Mouse (Mus musculus) myocyte (in vitro differentiated cells): ENCODE results near the gene 6430548M08Rik. TPM values are rescaled to one million over a fixed set of nuclear protein-coding genes. Genes with fewer than 3 reads are reported as not detected.

Source experiments
- H3K27me3 ChIP-seq: one replicate; pipeline ENCODE4 v1.6.1; 2011; ENCODE audit not compliant: control insufficient read depth, insufficient read depth, insufficient read length
- H3K36me3 ChIP-seq: one replicate; pipeline ENCODE4 v1.6.1; 2011; ENCODE audit not compliant: control insufficient read depth, insufficient read depth
- H3K4me2 ChIP-seq: one replicate; pipeline ENCODE4 v1.6.1; 2011; ENCODE audit warnings: low read depth, control low read depth
- H3K4me3 ChIP-seq: one replicate; pipeline ENCODE4 v1.5.1; 2011; ENCODE audit warnings: mild to moderate bottlenecking, control low read depth, moderate library complexity
- H3K79me2 ChIP-seq: one replicate; pipeline ENCODE4 v1.6.1; 2011; ENCODE audit not compliant: control insufficient read depth, insufficient read depth
- H3ac ChIP-seq: one replicate; pipeline ENCODE4 v1.6.1; 2011; ENCODE audit not compliant: control insufficient read depth, insufficient read length
- CEBPB ChIP-seq: IDR thresholded peaks from 2 replicates; pipeline ENCODE4 v1.6.1; 2011; ENCODE audit warnings: mild to moderate bottlenecking, moderate library complexity; ENCODE audit not compliant: poor library complexity, insufficient read depth, severe bottlenecking
- E2F4 ChIP-seq: IDR thresholded peaks from one replicate; pipeline ENCODE4 v1.6.1; 2011; ENCODE audit warnings: mild to moderate bottlenecking, control low read depth, moderate library complexity; ENCODE audit not compliant: insufficient read depth
- MAX ChIP-seq: IDR thresholded peaks from one replicate; pipeline ENCODE4 v1.6.1; 2011; ENCODE audit warnings: low read depth, mild to moderate bottlenecking, control low read depth
- MYOD1 ChIP-seq, 3 experiments: IDR thresholded peaks; one replicate each; pipeline ENCODE4 v1.6.1; 2011; ENCODE audit warnings: control low read depth in 2 of 3, low read depth in 2 of 3, mild to moderate bottlenecking in 2 of 3, moderate library complexity in 1 of 3; ENCODE audit not compliant: insufficient read length in 2 of 3, control insufficient read depth in 1 of 3
- MYOG ChIP-seq, 3 experiments: IDR thresholded peaks; one replicate each; pipeline ENCODE4 v1.6.1; 2011; ENCODE audit warnings: control low read depth in 2 of 3, low read depth in 2 of 3, mild to moderate bottlenecking in 2 of 3; ENCODE audit not compliant: insufficient read length in 2 of 3, control insufficient read depth in 1 of 3, insufficient read depth in 1 of 3
- POLR2A ChIP-seq: IDR thresholded peaks from one replicate; pipeline ENCODE4 v1.6.1; 2011; ENCODE audit warnings: low read depth, mild to moderate bottlenecking, control low read depth, moderate library complexity; ENCODE audit not compliant: insufficient read length
- POLR2AphosphoS2 ChIP-seq: IDR thresholded peaks from one replicate; pipeline ENCODE4 v1.6.1; 2011; ENCODE audit warnings: low read depth, control low read depth; ENCODE audit not compliant: insufficient read length
- REST ChIP-seq: IDR thresholded peaks from one replicate; pipeline ENCODE4 v1.6.1; 2011; ENCODE audit warnings: mild to moderate bottlenecking, control low read depth, moderate library complexity; ENCODE audit not compliant: insufficient read depth, insufficient read length
- SRF ChIP-seq: IDR thresholded peaks from one replicate; pipeline ENCODE4 v1.6.1; 2011; ENCODE audit warnings: low read depth; ENCODE audit not compliant: control insufficient read depth, insufficient read length
- TCF12 ChIP-seq: IDR thresholded peaks from one replicate; pipeline ENCODE4 v1.6.1; 2011; ENCODE audit warnings: mild to moderate bottlenecking, control low read depth; ENCODE audit not compliant: poor library complexity, insufficient read depth, severe bottlenecking
- TCF3 ChIP-seq: IDR thresholded peaks from one replicate; pipeline ENCODE4 v1.6.1; 2011; ENCODE audit warnings: low read depth, control low read depth; ENCODE audit not compliant: insufficient read length
- USF1 ChIP-seq: IDR thresholded peaks from one replicate; pipeline ENCODE4 v1.6.1; 2011; ENCODE audit warnings: low read depth, mild to moderate bottlenecking, control low read depth, moderate library complexity
- polyA plus RNA-seq: library from polyadenylated mRNA; unstranded; fragments of >200 nt; fragmentation: generic; extraction: Trizol; gene quantifications from one replicate; pipeline ENCODE4 v1.2.1, GENCODE M21; 2012; ENCODE audit warnings: missing spikeins

Gene 6430548M08Rik
- polyA plus RNA-seq, result 9.4 TPM

- TF ChIP-seq MAX (no peak), MYOD1 (IDR thresholded peaks at IDR 0.05; ENCODE audit: control insufficient read depth in 1 of 3, insufficient read length in 2 of 3, low read depth in 2 of 3) (peak in 2 of 3 experiments; percentile 65 to 87), POLR2AphosphoS2 (peak; percentile 59), USF1 (peak; percentile 94), SRF (peak; percentile 50), E2F4 (no peak), MYOG (IDR thresholded peaks at IDR 0.05; ENCODE audit: control insufficient read depth in 1 of 3, insufficient read depth in 1 of 3, insufficient read length in 2 of 3, low read depth in 2 of 3) (peak in 2 of 3 experiments; percentile 63 to 79), POLR2A (peak; percentile 54)
- peak within 1 kb of the TSS; percentile 28 for H3K4me3 ChIP-seq
- no peaks in the 10 kb centered on the region for H3K79me2 ChIP-seq
- peak within 1 kb of the TSS; percentile 87 for H3K4me2 ChIP-seq
- no peaks in the 10 kb centered on the region for H3K27me3 ChIP-seq
- peak within 1 kb of the TSS; percentile 35 for H3ac ChIP-seq
- H3K36me3 ChIP-seq, result no peaks in the 10 kb centered on the region
These were observed at the start of gene 6430548M08Rik for GRCm38 (mm10) chr8:120113758-120114255. 6430548M08Rik (plus strand) TSS chr8:120114152.

GRCm38 (mm10) chr8:120065611-120066010 lies 48.3 kb upstream of the 6430548M08Rik start:
- TF ChIP-seq MAX (no peak), POLR2A (no peak), MYOD1 (IDR thresholded peaks at IDR 0.05; ENCODE audit: control insufficient read depth in 1 of 3, insufficient read length in 2 of 3, low read depth in 2 of 3) (no peak), POLR2AphosphoS2 (no peak), CEBPB (no peak), TCF3 (no peak), REST (no peak), E2F4 (no peak), MYOG (IDR thresholded peaks at IDR 0.05; ENCODE audit: control insufficient read depth in 1 of 3, insufficient read depth in 1 of 3, insufficient read length in 2 of 3, low read depth in 2 of 3) (no peak), SRF (no peak), TCF12 (no peak), USF1 (no peak)
- H3K4me2 ChIP-seq, result no peak overlapping the region
- no peaks in the 10 kb centered on the region for H3K79me2 ChIP-seq
- no peaks in the 10 kb centered on the region for H3K36me3 ChIP-seq
- H3K27me3 ChIP-seq, result peaks cover 4% of the 10 kb centered on the region
- no peak overlapping the region for H3ac ChIP-seq
- H3K4me3 ChIP-seq, result no peak overlapping the region

- H3ac ChIP-seq, result no peak overlapping the region
- TF ChIP-seq E2F4 (no peak), MAX (no peak), USF1 (no peak), SRF (no peak), TCF3 (no peak), TCF12 (no peak), POLR2AphosphoS2 (no peak), CEBPB (no peak), REST (no peak), MYOG (IDR thresholded peaks at IDR 0.05; ENCODE audit: control insufficient read depth in 1 of 3, insufficient read depth in 1 of 3, insufficient read length in 2 of 3, low read depth in 2 of 3) (no peak), MYOD1 (IDR thresholded peaks at IDR 0.05; ENCODE audit: control insufficient read depth in 1 of 3, insufficient read length in 2 of 3, low read depth in 2 of 3) (no peak), POLR2A (no peak)
These were observed 47.7 kb upstream of the 6430548M08Rik start for GRCm38 (mm10) chr8:120066226-120066625.

GRCm38 (mm10) chr8:120067936-120068668 lies 45.9 kb upstream of the 6430548M08Rik start:
- Histone ChIP-seq H3K4me3 (no peak overlapping the region), H3K27me3 (no peaks in the 10 kb centered on the region)

More at GRCm38 (mm10) chr8:120066226-120066625, 47.7 kb upstream of the 6430548M08Rik start:
- H3K27me3 ChIP-seq, result no peaks in the 10 kb centered on the region
- H3K79me2 ChIP-seq, result no peaks in the 10 kb centered on the region
- H3K4me3 ChIP-seq, result no peak overlapping the region
- H3K36me3 ChIP-seq, result no peaks in the 10 kb centered on the region
- H3K4me2 ChIP-seq, result no peak overlapping the region

GRCm38 (mm10) chr8:120071684-120072083 lies 42.3 kb upstream of the 6430548M08Rik start:
- TF ChIP-seq CEBPB (no peak), E2F4 (no peak), POLR2A (no peak), USF1 (no peak), MYOD1 (IDR thresholded peaks at IDR 0.05; ENCODE audit: control insufficient read depth in 1 of 3, insufficient read length in 2 of 3, low read depth in 2 of 3) (no peak)
- Histone ChIP-seq H3K36me3 (no peaks in the 10 kb centered on the region), H3K79me2 (no peaks in the 10 kb centered on the region), H3K4me3 (no peak overlapping the region), H3ac (no peak overlapping the region), H3K27me3 (no peaks in the 10 kb centered on the region), H3K4me2 (no peak overlapping the region)

More at GRCm38 (mm10) chr8:120067936-120068668, 45.9 kb upstream of the 6430548M08Rik start:
- H3ac ChIP-seq, result no peak overlapping the region
- H3K36me3 ChIP-seq, result no peaks in the 10 kb centered on the region
- H3K79me2 ChIP-seq, result no peaks in the 10 kb centered on the region
- H3K4me2 ChIP-seq, result no peak overlapping the region
- TF ChIP-seq E2F4 (no peak), REST (no peak), USF1 (no peak), MYOG (IDR thresholded peaks at IDR 0.05; ENCODE audit: control insufficient read depth in 1 of 3, insufficient read depth in 1 of 3, insufficient read length in 2 of 3, low read depth in 2 of 3) (peak in 1 of 3 experiments; percentile 19), MYOD1 (IDR thresholded peaks at IDR 0.05; ENCODE audit: control insufficient read depth in 1 of 3, insufficient read length in 2 of 3, low read depth in 2 of 3) (peak; percentile 29 to 63 (median 49)), SRF (no peak)
